Mouse (Mus musculus) thymus, adult 2 months (tissue): ENCODE measurements around the gene Slc7a7. TPM values are rescaled to one million over a fixed set of nuclear protein-coding genes. Genes with fewer than 3 reads are reported as not detected.

ENCODE experiments used
- DNase-seq: peaks from one replicate; pipeline ENCODE4 v3.0.0; 2021
- H3K27ac ChIP-seq: fragments of 200-500 bp; 2 replicates; pipeline ENCODE4 v1.5.1; 2012; ENCODE audit warnings: low read length, control low read depth; ENCODE audit not compliant: control insufficient read depth, insufficient read depth
- H3K27me3 ChIP-seq: fragments of 200-500 bp; 2 replicates; pipeline ENCODE4 v1.6.1; 2012; ENCODE audit warnings: mild to moderate bottlenecking, low read length, moderate library complexity, mixed read lengths; ENCODE audit not compliant: control insufficient read depth, insufficient read depth
- H3K36me3 ChIP-seq: fragments of 200-500 bp; 2 replicates; pipeline ENCODE4 v1.6.1; 2012; ENCODE audit warnings: mild to moderate bottlenecking, low read length, moderate library complexity; ENCODE audit not compliant: control insufficient read depth, insufficient read depth
- H3K4me1 ChIP-seq: fragments of 200-500 bp; replicated peaks from 2 replicates; pipeline ENCODE4 v1.6.1; 2012; ENCODE audit warnings: low read length; ENCODE audit not compliant: control insufficient read depth, insufficient read depth
- H3K4me3 ChIP-seq: fragments of 200-500 bp; 2 replicates; pipeline ENCODE4 v1.5.1; 2012; ENCODE audit warnings: mild to moderate bottlenecking, low read length, control low read depth, moderate library complexity; ENCODE audit not compliant: control insufficient read depth, insufficient read depth
- CTCF ChIP-seq: fragments of 200-500 bp; IDR thresholded peaks from 2 replicates; pipeline ENCODE4 v1.5.1; 2012; ENCODE audit warnings: mild to moderate bottlenecking, control low read depth, low read length, moderate library complexity, borderline replicate concordance; ENCODE audit not compliant: control insufficient read depth, poor library complexity, insufficient read depth; ENCODE audit errors: extremely low read depth
- POLR2A ChIP-seq: fragments of 200-500 bp; IDR thresholded peaks from 2 replicates; pipeline ENCODE4 v1.6.1; 2012; ENCODE audit warnings: mild to moderate bottlenecking, low read length, control low read depth, moderate library complexity; ENCODE audit not compliant: control insufficient read depth, poor library complexity, insufficient read depth; ENCODE audit errors: extremely low read depth
- WGBS: fragments of 180-500 bp; shearing (Covaris S2); methylation state at CpG from one replicate; pipeline ENCODE4 v1.1.7; 2018; 5-methylcytosine and 5-hydroxymethylcytosine counted together
- polyA plus RNA-seq: library from polyadenylated mRNA; depleted of rRNA; stranded (reverse); fragments of >200 nt; gene quantifications from 2 replicates; pipeline ENCODE4 v1.2.3, GENCODE M21; 2012

Gene Slc7a7
- polyA plus RNA-seq, 1 experiment = 29.3 TPM

GRCm38 (mm10) chr14:54387546-54387945 lies 30.0 kb downstream of the Slc7a7 start:
- no peak for TF ChIP-seq POLR2A
- no peak for TF ChIP-seq CTCF
- 95% methylated on average over 6 of the region's 6 CpGs for WGBS
- H3K4me3 ChIP-seq = no peak overlapping the region
- H3K27me3 ChIP-seq = no peaks in the 10 kb centered on the region
- H3K4me1 ChIP-seq = 0 out of 2 replicates have a peak, but pooled peaks cover 6% of the 10 kb centered on the region
- H3K27ac ChIP-seq = no peak overlapping the region
- DNase-seq = no peak
- H3K36me3 ChIP-seq = no peaks in the 10 kb centered on the region

- H3K4me3 ChIP-seq = no peak overlapping the region
- H3K27me3 ChIP-seq = no peaks in the 10 kb centered on the region
- no peak for DNase-seq
- H3K4me1 ChIP-seq = 0 out of 2 replicates have a peak, but pooled peaks cover 6% of the 10 kb centered on the region
- H3K36me3 ChIP-seq = no peaks in the 10 kb centered on the region
- TF ChIP-seq POLR2A (no peak), CTCF (no peak)
- WGBS = 93% methylated on average over 7 of the region's 7 CpGs
- no peak overlapping the region for H3K27ac ChIP-seq
These were observed 31.5 kb downstream of the Slc7a7 start for GRCm38 (mm10) chr14:54385968-54386618.

- Histone ChIP-seq H3K27ac (no peak overlapping the region), H3K4me3 (no peak overlapping the region), H3K4me1 (0 out of 2 replicates have a peak, but pooled peaks cover 6% of the 10 kb centered on the region), H3K27me3 (no peaks in the 10 kb centered on the region), H3K36me3 (no peaks in the 10 kb centered on the region)
- no peak for DNase-seq
- TF ChIP-seq CTCF = no peak
- WGBS = 87% methylated on average over 8 of the region's 8 CpGs
These were observed 33.2 kb downstream of the Slc7a7 start for GRCm38 (mm10) chr14:54384396-54384795.

GRCm38 (mm10) chr14:54383355-54383771 lies 34.2 kb downstream of the Slc7a7 start:
- no peak for DNase-seq
- H3K27ac ChIP-seq = no peak overlapping the region
- no peaks in the 10 kb centered on the region for H3K27me3 ChIP-seq
- 55% methylated on average over 4 of the region's 4 CpGs for WGBS
- 0 out of 2 replicates have a peak, but pooled peaks cover 6% of the 10 kb centered on the region for H3K4me1 ChIP-seq
- TF ChIP-seq POLR2A = no peak
- no peak for TF ChIP-seq CTCF
- H3K4me3 ChIP-seq = no peak overlapping the region
- H3K36me3 ChIP-seq = no peaks in the 10 kb centered on the region

- Histone ChIP-seq H3K27ac (no peak overlapping the region), H3K4me1 (0 out of 2 replicates have a peak, but pooled peaks cover 6% of the 10 kb centered on the region), H3K27me3 (no peaks in the 10 kb centered on the region), H3K36me3 (no peaks in the 10 kb centered on the region), H3K4me3 (no peak overlapping the region)
- WGBS = 82% methylated on average over 9 of the region's 9 CpGs
- TF ChIP-seq POLR2A (no peak), CTCF (no peak)
- no peak for DNase-seq
These were observed 34.9 kb downstream of the Slc7a7 start for GRCm38 (mm10) chr14:54382641-54383040.

DNA sequence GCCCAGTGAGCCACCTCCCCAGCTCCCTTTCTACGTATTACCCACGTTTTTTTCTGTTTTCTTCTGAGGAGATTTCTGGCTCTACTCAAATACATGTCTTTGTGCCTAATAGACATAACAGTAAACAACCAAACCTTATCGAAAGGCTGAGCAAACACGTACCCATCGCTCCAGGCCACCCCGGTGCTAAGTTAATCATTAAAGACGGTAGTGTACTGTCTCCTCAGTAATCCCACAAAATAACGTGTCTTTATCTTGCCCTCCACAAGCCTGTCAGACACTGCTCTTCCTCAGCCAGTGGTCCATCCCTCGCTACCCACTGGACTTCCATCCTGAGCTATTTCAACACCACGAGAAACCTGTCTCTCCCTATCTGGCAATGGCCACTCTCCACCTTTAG lies 35.8 kb downstream of the Slc7a7 start:
- no peak for DNase-seq
- TF ChIP-seq CTCF (no peak), POLR2A (no peak)
- 98% methylated on average over 10 of the region's 10 CpGs for WGBS

More for the DNA sequence above, 35.8 kb downstream of the Slc7a7 start:
- no peak overlapping the region for H3K27ac ChIP-seq
- H3K36me3 ChIP-seq = no peaks in the 10 kb centered on the region
- H3K4me3 ChIP-seq = no peak overlapping the region
- 0 out of 2 replicates have a peak, but pooled peaks cover 6% of the 10 kb centered on the region for H3K4me1 ChIP-seq
- no peaks in the 10 kb centered on the region for H3K27me3 ChIP-seq
